Mouse (Mus musculus) limb, embryonic 12.5 days (tissue): ENCODE data around the gene 5830473C10Rik. TPM values are rescaled to one million over a fixed set of nuclear protein-coding genes. Genes with fewer than 3 reads are reported as not detected.

Experiments used
- polyA plus RNA-seq: library from polyadenylated mRNA; unstranded; fragments of >200 nt; fragmentation: Nextera tagmentation; extraction: Ambion mirVana; gene quantifications from 2 replicates; pipeline ENCODE4 v1.2.1, GENCODE M21; 2016

5830473C10Rik gene
- polyA plus RNA-seq, 1 experiment from 2014 or later = not detected

Other genes with a start within 250 kb of the 5830473C10Rik start
- gene Ankrd17, start 194.5 kb upstream of the 5830473C10Rik start, polyA plus RNA-seq = 26.6 and 30.4 TPM in 2 replicates
- 6.1 and 8.4 TPM in 2 replicates for gene Gm9958, start 193.9 kb upstream of the 5830473C10Rik start, polyA plus RNA-seq
- 0.59 and 0.93 TPM in 2 replicates for gene Alb, start 100.2 kb upstream of the 5830473C10Rik start, polyA plus RNA-seq
- gene Afp, start 70.4 kb upstream of the 5830473C10Rik start, polyA plus RNA-seq = 2.9 and 5.1 TPM in 2 replicates
- not detected in 2 replicates for gene Afm, start 42.2 kb upstream of the 5830473C10Rik start, polyA plus RNA-seq
- 0.69 and 1.1 TPM in 2 replicates for gene Rassf6, start 79.5 kb downstream of the 5830473C10Rik start, polyA plus RNA-seq
- gene Cxcl5, start 198.3 kb downstream of the 5830473C10Rik start, polyA plus RNA-seq = 0.29 TPM in 1 of 2 replicates, not detected in the other
- gene Ppbp, start 207.4 kb downstream of the 5830473C10Rik start, polyA plus RNA-seq = 12.1 and 12.8 TPM in 2 replicates
- 54.2 and 54.9 TPM in 2 replicates for gene Pf4, start 211.3 kb downstream of the 5830473C10Rik start, polyA plus RNA-seq
- gene Cxcl3, start 225.0 kb downstream of the 5830473C10Rik start, polyA plus RNA-seq = 0.06 TPM in 1 of 2 replicates, not detected in the other
- gene Cxcl15, start 233.4 kb downstream of the 5830473C10Rik start, polyA plus RNA-seq = not detected in 2 replicates